Mouse (Mus musculus) R1 (cell line): Measurements from ENCODE around the gene Gpat3.

Source experiments
- DNase-seq: peaks from one replicate; pipeline ENCODE4 v3.0.0-alpha.2; 2018; ENCODE audit warnings: low read depth, low spot score

The Gpat3 gene

GRCm38 (mm10) chr5:100915411-100915810, 69.9 kb downstream of the Gpat3 start:
- DNase-seq = no peak

- no peak for DNase-seq
Observed at GRCm38 (mm10) chr5:100916416-100916815, 70.9 kb downstream of the Gpat3 start.

GRCm38 (mm10) chr5:100917252-100917774, 71.8 kb downstream of the Gpat3 start:
- DNase-seq = peak; percentile 74

GRCm38 (mm10) chr5:100919069-100919468, 73.6 kb downstream of the Gpat3 start:
- peak; percentile 73 for DNase-seq

GRCm38 (mm10) chr5:100929698-100930097, 84.2 kb downstream of the Gpat3 start:
- no peak for DNase-seq

- DNase-seq = no peak
Observed at GRCm38 (mm10) chr5:100943716-100944115, 98.2 kb downstream of the Gpat3 start.

- DNase-seq = no peak
Observed at GRCm38 (mm10) chr5:100945336-100945735, 99.8 kb downstream of the Gpat3 start.
